Mouse (Mus musculus) CH12.LX (cell line): ENCODE data around the gene Ube2s. TPM values are rescaled to one million over a fixed set of nuclear protein-coding genes. Genes with fewer than 3 reads are reported as not detected.

Experiments
- DNase-seq: peaks from one replicate; pipeline ENCODE4 v3.0.0-alpha.2; 2013; ENCODE audit errors: extremely low read depth
- H3K27ac ChIP-seq: 2 replicates; pipeline ENCODE4 v1.5.1; 2012; ENCODE audit warnings: low read depth, mild to moderate bottlenecking, control low read depth, moderate library complexity; ENCODE audit not compliant: insufficient read depth
- H3K27me3 ChIP-seq: replicated peaks from 2 replicates; pipeline ENCODE3; 2012; ENCODE audit warnings: inconsistent platforms
- H3K36me3 ChIP-seq, 2 experiments: replicated peaks in 1 of 2; 2 replicates each; pipeline versions ENCODE3 to v1.6.1; 2012; ENCODE audit warnings: inconsistent platforms in 1 of 2, low read length in 1 of 2, mild to moderate bottlenecking in 1 of 2, mixed read lengths in 1 of 2, moderate library complexity in 1 of 2; ENCODE audit not compliant: control insufficient read depth in 1 of 2, insufficient read depth in 1 of 2
- H3K4me1 ChIP-seq, 2 experiments: 2 replicates each; pipeline ENCODE4 v1.6.1; 2012; ENCODE audit warnings: inconsistent platforms in 1 of 2, moderate library complexity in 1 of 2; ENCODE audit not compliant: insufficient read depth in 2 of 2, control insufficient read depth in 1 of 2
- H3K4me2 ChIP-seq: 2 replicates; pipeline ENCODE4 v1.6.1; 2012; ENCODE audit warnings: low read depth, mild to moderate bottlenecking, control low read depth; ENCODE audit not compliant: poor library complexity, insufficient read depth, severe bottlenecking
- H3K4me3 ChIP-seq, 3 experiments: fragments of 150-350 bp in 1 of 3; sonication (generic) in 1 of 3; replicated peaks in 1 of 3; 2 replicates each; pipeline versions ENCODE3 to v1.5.1; 2011 to 2012; ENCODE audit warnings: low read depth in 2 of 3, low read length in 2 of 3, mild to moderate bottlenecking in 2 of 3, moderate library complexity in 2 of 3, control low read depth in 1 of 3, improper control_type of control experiment in 1 of 3, inconsistent platforms in 1 of 3, mixed read lengths in 1 of 3; ENCODE audit not compliant: poor library complexity in 1 of 3
- H3K79me2 ChIP-seq: replicated peaks from 2 replicates; pipeline ENCODE4 v1.6.1; 2012; ENCODE audit warnings: mild to moderate bottlenecking, moderate library complexity; ENCODE audit not compliant: control insufficient read depth, poor library complexity, insufficient read depth, severe bottlenecking; ENCODE audit errors: extremely low read depth
- H3K9ac ChIP-seq: 2 replicates; pipeline ENCODE4 v1.6.1; 2012; ENCODE audit warnings: low read depth, mild to moderate bottlenecking, control low read depth, moderate library complexity; ENCODE audit not compliant: insufficient read depth
- H3K9me3 ChIP-seq: replicated peaks from 2 replicates; pipeline ENCODE3; 2012; ENCODE audit warnings: low read length, inconsistent platforms, mixed read lengths
- CHD1 ChIP-seq: IDR thresholded peaks from 2 replicates; pipeline ENCODE4 v1.6.1; 2012; ENCODE audit warnings: low read depth, low read length, improper control_type of control experiment, inconsistent platforms
- CTCF ChIP-seq, 2 experiments: IDR thresholded peaks in 1 of 2; conservative IDR thresholded peaks in 1 of 2; 2 replicates each; pipeline ENCODE4 v1.5.1; 2011 to 2012; ENCODE audit warnings: low read depth in 2 of 2, low read length in 2 of 2, improper control_type of control experiment in 1 of 2, inconsistent platforms in 1 of 2, mild to moderate bottlenecking in 1 of 2, moderate library complexity in 1 of 2
- EP300 ChIP-seq: IDR thresholded peaks from 2 replicates; pipeline ENCODE4 v1.6.1; 2011; ENCODE audit warnings: low read length, improper control_type of control experiment
- GABPA ChIP-seq: IDR thresholded peaks from 2 replicates; pipeline ENCODE4 v1.6.1; 2012; ENCODE audit warnings: low read depth, low read length, improper control_type of control experiment, inconsistent platforms; ENCODE audit not compliant: insufficient replicate concordance
- JUND ChIP-seq: conservative IDR thresholded peaks from 2 replicates; pipeline ENCODE4 v1.6.1; 2011; ENCODE audit warnings: low read depth, low read length, improper control_type of control experiment
- MAFK ChIP-seq: IDR thresholded peaks from 2 replicates; pipeline ENCODE4 v1.6.1; 2011; ENCODE audit warnings: low read length, improper control_type of control experiment; ENCODE audit not compliant: insufficient replicate concordance
- MEF2A ChIP-seq: IDR thresholded peaks from 2 replicates; pipeline ENCODE4 v1.6.1; 2014; ENCODE audit warnings: low read depth, mild to moderate bottlenecking, inconsistent platforms, low read length, improper control_type of control experiment, borderline replicate concordance
- MYC ChIP-seq: IDR thresholded peaks from 2 replicates; pipeline ENCODE4 v1.6.1; 2011; ENCODE audit warnings: low read depth, mild to moderate bottlenecking, improper control_type of control experiment, low read length
- NRF1 ChIP-seq: IDR thresholded peaks from 2 replicates; pipeline ENCODE4 v1.6.1; 2014; ENCODE audit warnings: low read depth, mild to moderate bottlenecking, inconsistent platforms, low read length, improper control_type of control experiment, moderate library complexity
- POLR2A ChIP-seq: IDR thresholded peaks from 2 replicates; pipeline ENCODE4 v1.6.1; 2011; ENCODE audit warnings: low read depth, mild to moderate bottlenecking, improper control_type of control experiment, low read length
- POLR2AphosphoS2 ChIP-seq: IDR thresholded peaks from 2 replicates; pipeline ENCODE4 v1.6.1; 2011; ENCODE audit warnings: low read depth, low read length, improper control_type of control experiment
- RAD21 ChIP-seq: IDR thresholded peaks from 2 replicates; pipeline ENCODE4 v1.6.1; 2011; ENCODE audit warnings: low read depth, mild to moderate bottlenecking, low read length, improper control_type of control experiment, moderate library complexity
- RCOR1 ChIP-seq: conservative IDR thresholded peaks from 2 replicates; pipeline ENCODE4 v1.6.1; 2012; ENCODE audit warnings: low read depth, mild to moderate bottlenecking, inconsistent platforms, low read length, improper control_type of control experiment
- SIN3A ChIP-seq: IDR thresholded peaks from 2 replicates; pipeline ENCODE4 v1.6.1; 2012; ENCODE audit warnings: low read length, improper control_type of control experiment, inconsistent platforms
- SMC3 ChIP-seq: IDR thresholded peaks from 2 replicates; pipeline ENCODE4 v1.6.1; 2011; ENCODE audit warnings: low read depth, low read length, improper control_type of control experiment
- TBP ChIP-seq: conservative IDR thresholded peaks from 2 replicates; pipeline ENCODE4 v1.6.1; 2011; ENCODE audit warnings: low read depth, low read length, improper control_type of control experiment
- UBTF ChIP-seq: IDR thresholded peaks from 2 replicates; pipeline ENCODE4 v1.6.1; 2012; ENCODE audit warnings: low read depth, mild to moderate bottlenecking, inconsistent platforms, low read length, improper control_type of control experiment, moderate library complexity
- USF1 ChIP-seq: IDR thresholded peaks from 2 replicates; pipeline ENCODE4 v1.6.1; 2014; ENCODE audit warnings: low read depth, mild to moderate bottlenecking, inconsistent platforms, low read length, improper control_type of control experiment
- USF2 ChIP-seq: conservative IDR thresholded peaks from 2 replicates; pipeline ENCODE4 v1.6.1; 2011; ENCODE audit warnings: low read depth, low read length, improper control_type of control experiment
- ZC3H11A ChIP-seq: IDR thresholded peaks from 2 replicates; pipeline ENCODE4 v1.6.1; 2012; ENCODE audit warnings: low read depth, mild to moderate bottlenecking, inconsistent platforms, low read length, improper control_type of control experiment
- ZMIZ1 ChIP-seq: IDR thresholded peaks from 2 replicates; pipeline ENCODE4 v1.6.1; 2012; ENCODE audit warnings: low read depth, mild to moderate bottlenecking, inconsistent platforms, low read length, improper control_type of control experiment
- dilution Hi-C: fragments of 300-500 bp; cut with MboI; formaldehyde crosslinking; loops from 2 replicates; pipeline ENCODE4 v1.14.3; 2020; ENCODE audit warnings: low sequenced_read_pairs; ENCODE audit not compliant: extremely low pct_unique_long_range_greater_than_20kb, extremely low pct_ligation_motif_present
- in situ Hi-C: fragments of 300-500 bp; cut with MboI; formaldehyde crosslinking; loops from 3 replicates; pipeline ENCODE4 v1.14.3; 2019; ENCODE audit warnings: low sequenced_read_pairs, low pct_ligation_motif_present, low pct_unique_long_range_greater_than_20kb, mixed read lengths
- polyA plus RNA-seq: library from polyadenylated mRNA; unstranded; fragments of >175 nt; gene quantifications from 2 replicates; pipeline ENCODE4 v1.2.1, GENCODE M21; 2012; ENCODE audit warnings: low read depth; ENCODE audit not compliant: insufficient read length
- total RNA-seq, 2 experiments: library from RNA; depleted of rRNA; stranded (reverse); fragments of 300-350 nt in 1 of 2; fragments of >200 nt in 1 of 2; gene quantifications; 2 replicates each; pipeline ENCODE4 v1.2.3; 2012 to 2014

Ube2s gene
- total and polyA plus RNA-seq, 3 experiments, result 238 to 825 (median 392) TPM

- H3K9ac ChIP-seq, result no peak overlapping the region
- no peak for TF ChIP-seq RCOR1
- TF ChIP-seq POLR2A, result no peak
- TF ChIP-seq USF1, result no peak
- no peak for TF ChIP-seq EP300
- no peak for TF ChIP-seq SMC3
- no peak for TF ChIP-seq NRF1
- TF ChIP-seq SIN3A, result no peak
- TF ChIP-seq ZMIZ1, result no peak
- TF ChIP-seq MEF2A, result no peak
- in situ Hi-C loops (no loop called here), dilution Hi-C loops (no loop called here)
- H3K27me3 ChIP-seq, result no peaks in the 10 kb centered on the region
- no peak for DNase-seq
- H3K4me2 ChIP-seq, result no peak overlapping the region
- H3K36me3 ChIP-seq, result no peaks in the 10 kb centered on the region
- H3K4me1 ChIP-seq, result peaks cover 8 to 12% of the 10 kb centered on the region in 2 experiments
- H3K27ac ChIP-seq, result no peak overlapping the region
- no peak overlapping the region for H3K4me3 ChIP-seq
- H3K9me3 ChIP-seq, result no peaks in the 10 kb centered on the region
- no peaks in the 10 kb centered on the region for H3K79me2 ChIP-seq
These were observed 41.2 kb upstream of the Ube2s start for GRCm38 (mm10) chr7:4853613-4854012.

- dilution Hi-C loops, result no loop called here
- H3K4me2 ChIP-seq, result no peak overlapping the region
- in situ Hi-C loops, result no loop called here
- H3K27me3 ChIP-seq, result no peaks in the 10 kb centered on the region
- no peaks in the 10 kb centered on the region for H3K36me3 ChIP-seq
- H3K27ac ChIP-seq, result no peak overlapping the region
- H3K4me1 ChIP-seq, result peaks cover 8 to 12% of the 10 kb centered on the region in 2 experiments
- no peak overlapping the region for H3K9ac ChIP-seq
- TF ChIP-seq GABPA, result no peak
- no peak for TF ChIP-seq MAFK
- no peak for TF ChIP-seq SMC3
- TF ChIP-seq, all 38 proteins: peak for 0
- Histone ChIP-seq H3K9me3 (no peaks in the 10 kb centered on the region), H3K79me2 (no peaks in the 10 kb centered on the region), H3K4me3 (no peak overlapping the region)
- DNase-seq, result no peak
These were observed 38.9 kb upstream of the Ube2s start for GRCm38 (mm10) chr7:4851315-4851688.

GRCm38 (mm10) chr7:4850621-4851314 lies 38.4 kb upstream of the Ube2s start:
- Histone ChIP-seq H3K36me3 (no peaks in the 10 kb centered on the region), H3K4me2 (no peak overlapping the region), H3K79me2 (no peaks in the 10 kb centered on the region), H3K27ac (no peak overlapping the region), H3K9me3 (no peaks in the 10 kb centered on the region), H3K4me1 (peaks cover 8 to 12% of the 10 kb centered on the region in 2 experiments), H3K27me3 (no peaks in the 10 kb centered on the region), H3K9ac (no peak overlapping the region), H3K4me3 (no peak overlapping the region)
- in situ Hi-C loops, result no loop called here
- TF ChIP-seq RAD21 (no peak), POLR2A (no peak), GABPA (no peak), ZC3H11A (no peak), SMC3 (no peak), JUND (no peak), MEF2A (no peak), POLR2AphosphoS2 (no peak), CTCF (conservative IDR thresholded peaks at IDR 0.05 in 1 of 2, IDR thresholded peaks at IDR 0.05 in 1 of 2; ENCODE audit: low read depth in 2 of 2, low read length in 2 of 2) (no peak), TBP (no peak), USF1 (no peak), CHD1 (no peak), USF2 (no peak), UBTF (no peak), MYC (no peak)
- no peak for DNase-seq
- dilution Hi-C loops, result no loop called here
